Mouse (Mus musculus) left cerebral cortex, postnatal 36 days (tissue): ENCODE measurements around the gene Olfr522. TPM values are rescaled to one million over a fixed set of nuclear protein-coding genes. Genes with fewer than 3 reads are reported as not detected.
"Not testable (repeated sequence)": the region's sequence is repeated elsewhere in the genome, so short reads cannot be mapped to it uniquely, and the experiment has no call there.

ENCODE experiments used
- DNase-seq, 2 experiments: peaks; one replicate each; pipeline ENCODE4 v3.0.0; 2021 to 2022; ENCODE audit warnings: low spot score in 2 of 2, mixed read lengths in 1 of 2
- intact Hi-C: fragments of 180-260 bp; cut with DNase I; formaldehyde crosslinking; loops from one replicate; pipeline ENCODE4 v1.15.1; 2025
- total RNA-seq, 2 experiments: library from RNA; stranded (reverse); gene quantifications; 2 replicates each; pipeline ENCODE4 v1.2.3; 2021

The Olfr522 gene
- total RNA-seq, 2 experiments from 2014 or later, result not detected

DNA sequence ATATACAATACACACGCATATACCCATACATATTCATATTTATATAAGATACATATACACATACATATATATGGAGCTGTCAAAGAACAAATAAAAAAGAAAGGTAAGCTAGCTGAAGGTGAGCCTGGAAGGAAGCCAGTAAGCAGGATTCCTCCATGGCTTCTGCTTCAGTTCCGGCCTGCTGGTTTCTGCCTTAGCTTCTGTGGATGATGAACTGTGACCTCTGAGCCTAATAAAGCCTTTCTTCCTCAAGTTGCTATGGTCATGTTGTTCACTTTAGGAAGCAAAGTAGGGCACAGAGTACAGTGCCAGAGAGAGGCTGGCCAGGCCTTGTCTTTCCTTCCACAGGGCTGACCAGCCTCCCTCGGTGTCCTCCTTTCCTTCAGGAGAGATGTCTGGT is 6.3 kb upstream of the Olfr522 start:
- no peak for DNase-seq

DNA sequence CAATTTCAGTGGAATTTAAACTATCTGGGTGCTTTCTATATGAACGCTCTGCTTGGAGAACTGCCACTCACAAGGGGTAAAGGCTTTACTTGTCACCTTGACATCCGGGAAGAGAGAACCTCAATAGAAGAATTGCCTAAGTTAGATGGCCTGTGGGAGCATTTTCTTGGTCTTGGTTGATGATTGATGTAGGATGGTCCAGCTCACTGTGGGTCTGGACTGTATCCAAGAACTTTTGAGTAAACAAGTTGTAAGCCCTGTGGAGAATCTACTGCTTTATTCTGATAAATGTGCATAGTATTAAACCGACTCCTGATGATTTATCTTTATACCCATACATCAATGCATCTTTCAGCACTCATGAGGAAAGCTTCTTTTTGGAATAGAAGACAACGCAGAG is 4.8 kb upstream of the Olfr522 start:
- no peak for DNase-seq
- intact Hi-C loops, result no loop called here

More for the DNA sequence above, 6.3 kb upstream of the Olfr522 start:
- intact Hi-C loops, result no loop called here

DNA sequence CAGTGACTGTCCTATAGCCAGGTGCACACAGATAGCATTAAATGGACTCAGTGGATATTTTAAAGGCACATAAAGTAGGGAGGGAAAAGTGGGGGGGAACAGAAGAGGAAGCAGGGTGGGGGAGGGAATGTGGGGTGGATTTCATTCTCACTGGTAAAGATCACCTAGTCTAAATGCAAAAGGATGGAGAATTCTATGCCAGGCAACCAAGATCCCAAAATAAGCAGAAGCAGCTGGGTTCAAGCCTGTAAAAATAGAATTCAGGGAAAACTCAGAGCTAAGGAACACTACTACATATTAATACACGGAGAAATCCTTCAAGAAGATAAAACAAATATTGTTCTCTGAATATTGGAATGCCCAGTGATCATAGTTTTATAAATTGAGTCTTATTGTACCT is 3.4 kb upstream of the Olfr522 start:
- intact Hi-C loops, result no loop called here

DNA sequence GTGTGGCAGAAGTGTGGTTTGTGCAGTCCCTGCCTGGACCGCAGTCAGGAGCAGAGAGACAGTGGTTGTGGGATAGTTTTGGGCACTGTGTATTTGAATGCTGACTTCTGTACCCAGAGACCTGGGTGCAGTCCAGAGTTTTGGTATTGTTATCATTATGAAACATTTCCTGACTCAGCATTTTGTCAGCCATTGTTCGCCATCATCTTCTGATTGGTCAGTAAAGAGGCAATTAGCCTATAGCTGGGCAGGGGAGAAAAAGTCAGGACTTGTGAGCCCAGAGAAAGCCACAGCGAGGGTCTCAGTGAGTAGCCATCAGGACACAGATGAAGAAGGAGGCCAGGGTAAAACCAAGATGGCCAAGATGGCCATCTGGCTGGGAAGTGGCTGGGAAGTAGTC is 4.2 kb downstream of the Olfr522 start:
- DNase-seq, result no peak
- intact Hi-C loops, result no loop called here

More for the DNA sequence above, 3.4 kb upstream of the Olfr522 start:
- no peak for DNase-seq

DNA sequence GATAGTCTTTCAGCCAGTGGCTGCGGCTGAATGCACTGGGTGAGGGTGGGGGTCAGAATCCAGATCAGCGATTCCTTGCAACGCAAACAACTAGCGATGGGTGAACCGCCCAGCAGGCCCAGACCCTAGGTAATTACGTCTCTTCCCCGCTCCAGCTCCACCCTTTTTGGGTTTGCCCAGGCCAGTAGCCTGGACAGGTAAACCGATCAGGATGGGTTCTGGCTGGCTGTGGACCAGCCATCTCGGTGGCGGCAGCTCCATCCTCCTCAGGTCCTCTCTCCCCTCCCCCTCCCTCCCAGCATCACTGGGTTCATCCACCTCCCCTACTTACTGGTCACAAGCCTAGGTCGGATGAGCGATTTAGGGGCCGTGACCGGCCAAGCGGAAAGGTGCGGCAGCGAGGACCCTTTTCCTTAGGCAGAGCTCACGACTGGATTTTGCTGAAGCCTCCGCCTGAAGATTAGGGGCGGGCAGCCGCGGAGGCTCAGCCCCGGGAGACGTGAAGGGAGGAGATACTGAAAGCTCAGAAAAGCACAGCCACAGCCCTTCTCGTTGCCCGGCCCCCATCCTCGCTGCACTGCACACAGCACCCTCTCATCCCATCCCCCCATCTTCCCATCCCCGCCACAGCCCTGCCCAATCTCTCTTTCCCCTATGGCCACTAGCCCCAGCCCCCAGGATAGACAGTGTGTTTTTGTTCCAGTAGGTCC is 10.2 kb downstream of the Olfr522 start, which contains the start of gene Sprn:
Gene Sprn, minus strand, starts transcription at position 660 of the 710 bp plus-strand sequence.
- intact Hi-C loops, result loop anchor here (10.0 kb wide), 1 partner anchor 580 kb away; no protein-coding TSS in a partner anchor
- DNase-seq, result peak; percentile 80 to 84

DNA sequence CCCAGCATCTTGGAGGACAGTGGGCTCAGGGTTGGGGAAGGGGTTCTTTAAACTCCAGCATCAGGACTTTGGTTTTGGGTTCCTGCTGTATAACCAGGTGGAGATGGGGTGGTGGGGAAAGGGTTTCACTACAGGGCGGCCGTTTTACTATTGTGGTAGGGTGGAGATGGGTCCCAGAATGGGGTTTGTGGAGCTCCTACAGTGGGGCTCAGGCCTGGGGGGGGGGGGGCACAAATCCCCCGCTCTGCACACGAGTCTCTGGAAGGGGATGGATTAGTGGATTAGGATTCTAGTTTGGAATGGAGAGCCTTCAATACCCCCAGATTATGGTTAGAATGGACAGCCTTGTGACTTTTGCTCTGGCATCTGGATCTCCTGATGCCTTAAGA is 10.7 kb downstream of the Olfr522 start:
- intact Hi-C loops, result loop anchor here (2.0 to 10.0 kb wide), 2 partner anchors 581 to 675 kb away; no protein-coding TSS in a partner anchor

DNA sequence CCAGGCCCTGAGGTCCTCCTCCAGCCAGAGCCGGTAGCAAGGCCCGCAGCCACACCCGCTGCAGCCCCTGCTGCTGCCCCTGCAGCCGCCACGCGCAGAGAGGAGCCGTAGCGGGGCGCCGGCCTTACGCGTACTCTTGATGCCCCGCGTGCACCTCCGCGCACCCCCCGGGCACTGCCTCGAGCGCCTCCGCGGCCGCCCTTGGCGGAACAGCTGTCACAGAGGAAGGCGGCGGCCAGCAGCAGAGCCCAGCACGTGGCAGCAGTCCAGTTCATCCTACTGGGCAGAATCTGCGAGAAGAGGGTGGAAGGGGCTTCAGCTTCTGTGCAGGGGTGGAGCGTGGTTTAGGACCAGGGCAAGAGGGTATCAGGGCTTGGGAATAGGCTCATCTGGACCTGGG is 11.2 kb downstream of the Olfr522 start:
- DNase-seq, result peak; percentile 66 to 69
- intact Hi-C loops, result loop anchor here (2.0 to 10.0 kb wide), 2 partner anchors 581 to 675 kb away; no protein-coding TSS in a partner anchor

More for the DNA sequence above, 10.7 kb downstream of the Olfr522 start:
- no peak for DNase-seq

DNA sequence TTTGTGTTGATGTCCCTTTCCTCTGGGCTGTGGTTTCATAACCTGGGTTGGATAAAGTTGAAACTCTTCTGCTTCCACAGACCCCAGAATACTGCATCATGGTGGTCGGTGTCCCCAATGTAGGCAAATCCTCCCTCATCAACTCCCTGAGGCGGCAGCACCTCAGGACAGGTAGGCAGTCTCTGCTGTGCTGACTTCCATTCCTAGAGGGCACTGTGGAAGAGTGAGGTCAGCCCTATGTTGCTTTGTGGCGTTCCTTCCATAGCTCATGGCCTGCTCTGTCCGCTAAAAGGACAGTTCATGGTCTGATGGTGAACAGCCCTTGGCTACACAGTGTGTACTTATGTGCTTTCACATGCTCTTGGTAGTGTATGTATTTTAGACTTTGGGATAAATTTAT is 20.0 kb downstream of the Olfr522 start:
- DNase-seq, result no peak
- intact Hi-C loops, result no loop called here

DNA sequence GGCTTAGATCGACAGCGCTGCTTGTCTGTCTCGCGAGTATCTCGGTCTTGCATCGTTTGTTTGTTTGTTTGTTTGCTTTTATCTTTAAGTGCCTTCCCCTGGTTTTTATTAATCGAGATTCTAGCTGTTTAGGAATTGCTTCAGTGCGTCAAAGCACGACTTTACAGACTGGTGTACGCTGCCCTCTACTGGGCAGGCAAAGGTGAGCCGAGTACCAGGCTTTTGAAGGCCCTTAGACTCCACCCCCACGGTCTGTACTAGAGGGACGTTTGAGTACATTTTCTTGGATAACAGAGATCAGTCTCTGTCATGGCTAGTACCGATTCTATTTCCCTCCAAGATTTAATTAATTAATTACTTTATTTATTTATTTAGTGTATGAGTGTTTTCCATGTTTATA is 23.2 kb downstream of the Olfr522 start:
- intact Hi-C loops, result loop anchor here (2.0 kb wide), 1 partner anchor 63 kb away; no protein-coding TSS in a partner anchor
- DNase-seq, result peak in 1 of 2 experiments; percentile 40

DNA sequence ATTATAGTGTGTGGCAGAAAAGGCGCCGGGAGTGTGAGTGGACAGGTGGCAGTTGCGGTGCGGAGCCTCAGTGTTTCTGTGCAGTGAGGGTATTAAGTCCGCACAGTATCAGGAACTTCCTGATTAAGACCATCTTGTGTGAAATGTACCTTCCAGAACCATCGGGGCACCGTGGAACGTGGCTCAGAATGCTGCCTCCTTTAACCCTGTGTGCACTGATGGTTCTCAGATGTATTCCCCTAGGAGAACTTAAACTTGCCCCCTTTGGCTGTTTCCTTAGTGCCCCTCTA is 26.6 kb downstream of the Olfr522 start:
- no peak for DNase-seq
- intact Hi-C loops, result no loop called here

DNA sequence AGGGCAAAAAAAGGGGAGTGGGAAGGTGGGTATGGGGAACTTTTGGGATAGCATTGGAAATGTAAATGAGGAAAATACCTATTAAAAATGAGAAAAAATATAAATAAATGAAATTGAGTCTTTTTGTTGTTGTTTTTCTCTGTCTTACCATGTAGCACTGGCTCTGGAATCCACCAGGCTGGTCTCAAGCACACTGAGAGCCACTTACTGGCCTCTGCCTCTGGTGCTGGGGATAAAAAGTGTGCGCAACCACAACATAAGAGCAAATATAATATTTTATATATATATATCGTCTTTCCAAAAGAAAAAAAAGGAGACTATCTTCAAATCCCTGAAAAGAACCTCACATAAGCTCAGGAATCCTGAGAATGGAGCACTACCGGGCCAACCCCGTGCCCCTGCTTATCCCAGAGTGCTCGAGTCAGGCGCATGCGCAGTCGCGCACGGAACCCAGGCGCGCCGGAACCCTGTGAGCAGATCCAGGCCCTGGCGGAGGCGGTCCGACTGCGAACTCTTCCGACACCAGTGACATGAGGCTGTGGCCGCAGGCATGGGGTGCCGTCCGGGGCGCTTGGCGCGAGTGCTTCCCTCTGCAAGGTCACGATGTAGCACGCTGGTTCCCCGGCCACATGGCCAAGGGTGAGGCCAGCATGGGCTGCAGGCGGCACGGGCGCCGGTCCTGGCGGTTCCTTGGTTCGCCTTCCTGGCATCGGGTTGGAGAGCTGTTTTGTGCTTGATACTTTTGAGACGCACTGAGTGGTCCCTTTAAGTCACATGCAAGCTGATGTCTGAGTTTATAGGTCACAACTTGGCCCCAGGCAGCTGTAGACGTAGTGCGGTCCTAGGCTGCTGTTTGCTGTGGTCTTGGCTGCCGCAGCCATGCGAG is 27.2 kb downstream of the Olfr522 start, which contains the start of gene Mtg1:
Gene Mtg1, plus strand, starts transcription at position 430 of the 886 bp plus-strand sequence.
- peak; percentile 98 for DNase-seq
- intact Hi-C loops, result no loop called here

DNA sequence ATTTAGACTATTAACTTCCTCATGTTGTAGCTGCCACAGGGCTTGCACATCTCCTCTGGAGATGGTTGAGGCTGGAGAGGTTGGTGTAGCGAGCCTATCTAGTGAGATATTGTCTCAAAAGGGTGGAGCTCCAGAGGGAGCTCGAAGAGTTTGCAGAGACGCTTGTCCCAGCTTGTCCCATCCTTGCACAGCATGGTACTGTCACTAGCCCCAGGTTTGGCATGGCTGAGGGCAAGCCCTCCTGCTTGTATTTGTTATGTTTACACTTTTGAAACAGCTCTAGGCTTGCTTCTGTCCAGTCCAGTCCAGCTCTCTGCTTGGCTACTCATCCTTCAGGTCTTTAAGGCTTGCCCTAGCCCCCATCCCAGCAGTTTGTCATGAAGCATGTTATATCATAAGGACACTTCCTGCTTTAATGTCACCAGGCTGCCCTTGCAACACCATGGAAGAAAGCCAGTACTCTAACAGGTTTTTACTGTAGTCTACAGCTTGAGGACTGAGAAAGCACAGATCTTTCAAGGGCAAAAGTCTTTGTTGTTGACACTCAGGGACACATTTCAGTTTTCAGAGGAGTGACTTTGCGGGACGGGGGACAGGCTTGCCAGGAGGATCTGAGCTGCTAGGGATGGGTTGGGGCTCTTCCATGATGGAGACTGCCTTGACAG is 29.3 kb downstream of the Olfr522 start:
- DNase-seq, result no peak
- intact Hi-C loops, result no loop called here

DNA sequence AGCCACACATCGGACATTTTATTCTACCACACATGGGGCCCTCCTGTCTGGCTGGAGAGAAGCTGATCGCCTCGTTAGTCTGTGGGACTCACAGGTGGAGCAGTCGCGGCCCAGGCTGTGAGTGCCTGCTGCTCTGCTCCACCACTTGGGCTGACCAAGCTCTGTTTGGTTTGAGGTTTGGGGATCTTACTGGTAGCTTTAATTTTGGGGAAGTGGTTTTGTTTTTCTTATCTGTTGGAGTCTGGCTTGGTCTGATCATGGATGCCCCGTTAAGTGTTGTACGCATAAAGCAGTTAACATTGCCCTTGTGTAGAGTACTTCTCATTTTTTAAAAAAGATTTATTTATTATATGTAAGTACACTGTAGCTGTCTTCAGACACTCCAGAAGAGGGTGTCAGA is 30.5 kb downstream of the Olfr522 start:
- intact Hi-C loops, DNase-seq: not testable (repeated sequence)

DNA sequence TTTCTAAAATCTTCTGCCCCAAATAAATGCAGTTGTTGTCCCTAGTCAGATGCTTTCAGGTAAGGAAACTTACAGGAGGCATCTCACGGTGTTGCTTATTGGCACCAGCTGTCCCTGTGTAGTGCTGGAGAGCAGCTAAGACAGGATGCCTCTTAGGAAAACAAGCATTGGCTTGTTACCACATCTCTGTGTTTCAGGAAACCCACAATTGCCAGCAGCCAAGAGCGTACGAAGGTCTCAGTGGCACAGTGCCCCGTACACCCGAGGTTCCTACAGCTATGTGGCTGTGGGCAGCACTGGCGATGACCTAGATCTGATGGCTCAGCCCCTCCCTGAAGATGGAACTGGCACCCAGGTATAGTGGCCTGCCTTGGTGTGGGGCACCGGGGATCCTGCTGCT is 32.4 kb downstream of the Olfr522 start:
- intact Hi-C loops, DNase-seq: not testable (repeated sequence)

DNA sequence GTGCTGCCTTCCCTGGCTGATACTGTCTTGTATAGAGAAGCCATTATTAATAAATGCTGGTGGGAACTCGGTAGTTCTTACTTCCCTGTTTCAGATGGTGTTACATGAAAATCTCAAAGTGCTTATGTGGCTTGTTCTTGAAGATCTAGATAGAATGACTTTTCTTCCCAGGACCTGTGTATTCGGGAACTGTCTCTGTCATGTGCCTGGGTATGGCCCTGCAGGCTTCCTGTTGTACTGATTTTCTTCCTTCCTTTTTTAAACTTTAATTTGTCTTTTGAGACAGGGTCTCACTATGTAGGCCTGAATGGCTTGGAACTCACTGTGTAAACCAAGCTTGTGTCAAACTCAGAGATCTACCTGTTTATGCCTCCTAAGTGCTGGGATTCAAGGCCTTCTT is 36.7 kb downstream of the Olfr522 start:
- intact Hi-C loops, result no loop called here
- no peak for DNase-seq

DNA sequence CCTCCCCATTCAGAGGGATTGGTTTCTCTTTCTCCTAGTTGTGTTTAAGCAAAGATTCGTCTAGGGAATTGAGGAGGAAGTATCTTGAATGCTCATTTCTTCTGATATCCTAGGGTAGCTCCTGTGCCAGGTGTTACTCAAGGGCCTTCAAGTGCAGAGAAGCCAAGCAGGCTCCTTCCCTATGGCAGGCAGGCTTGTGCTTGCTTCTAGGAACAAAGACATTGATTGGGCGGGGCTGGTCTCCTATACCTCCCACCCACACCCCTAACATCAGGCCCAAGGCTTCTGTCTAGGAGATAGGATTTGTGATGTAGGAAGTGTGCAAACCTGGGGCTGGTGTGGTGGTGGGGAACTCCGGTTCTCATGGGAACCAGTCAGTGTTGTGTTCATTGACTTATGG is 37.6 kb downstream of the Olfr522 start:
- DNase-seq, result no peak
- intact Hi-C loops, result no loop called here

DNA sequence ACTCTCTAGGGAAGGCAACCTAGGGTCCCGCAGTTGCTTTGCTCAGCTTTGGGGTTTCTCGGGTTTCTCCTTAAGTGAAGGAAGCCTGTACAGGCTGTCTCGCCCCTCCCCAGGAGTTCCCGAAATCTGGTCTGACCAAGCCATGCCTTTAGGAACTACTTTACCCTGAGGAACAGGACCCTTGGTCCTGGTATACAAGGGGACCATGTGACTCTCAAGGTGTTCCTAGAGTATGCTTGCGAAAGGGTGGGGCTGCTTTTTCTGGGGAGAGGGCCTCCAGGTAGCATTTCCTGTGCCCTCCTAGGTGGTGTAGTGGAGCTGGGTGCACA is 38.6 kb downstream of the Olfr522 start:
- no peak for DNase-seq
- intact Hi-C loops, result no loop called here

DNA sequence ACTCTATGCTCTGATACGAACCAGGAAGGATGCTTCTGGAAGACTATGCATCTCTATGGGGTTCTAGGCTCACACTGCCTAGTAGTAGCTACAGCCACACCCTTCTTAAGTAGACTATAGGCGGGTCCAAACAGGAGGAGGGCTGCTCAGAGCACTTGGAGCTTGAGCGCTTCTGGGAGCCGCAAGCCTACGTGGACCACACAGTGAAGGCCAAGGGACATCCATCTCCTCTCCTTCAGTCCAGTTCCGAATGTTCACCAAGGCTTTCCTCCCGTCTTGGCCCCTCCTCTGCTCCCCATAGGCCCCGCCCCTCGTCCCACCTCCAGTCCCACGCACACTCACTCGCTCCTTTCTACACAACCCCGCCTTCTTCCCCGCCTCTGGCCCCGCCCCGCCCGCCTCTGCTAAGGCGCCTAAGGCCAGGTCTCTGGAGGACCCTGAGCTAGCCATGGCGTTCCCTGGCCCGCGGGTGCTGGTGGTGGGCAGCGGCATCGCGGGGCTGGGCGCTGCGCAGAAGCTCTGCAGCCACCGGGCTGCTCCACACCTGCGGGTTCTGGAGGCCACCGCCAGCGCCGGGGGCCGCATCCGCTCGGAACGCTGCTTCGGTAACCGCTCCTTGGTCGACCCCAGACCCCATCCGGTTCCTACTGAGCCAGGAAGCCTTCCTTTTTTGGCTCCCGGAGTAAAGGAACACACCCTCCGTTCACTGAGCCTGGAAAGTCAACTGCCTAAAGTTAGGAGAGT is 39.1 kb downstream of the Olfr522 start:
- DNase-seq, result peak; percentile 85
- intact Hi-C loops, result no loop called here

DNA sequence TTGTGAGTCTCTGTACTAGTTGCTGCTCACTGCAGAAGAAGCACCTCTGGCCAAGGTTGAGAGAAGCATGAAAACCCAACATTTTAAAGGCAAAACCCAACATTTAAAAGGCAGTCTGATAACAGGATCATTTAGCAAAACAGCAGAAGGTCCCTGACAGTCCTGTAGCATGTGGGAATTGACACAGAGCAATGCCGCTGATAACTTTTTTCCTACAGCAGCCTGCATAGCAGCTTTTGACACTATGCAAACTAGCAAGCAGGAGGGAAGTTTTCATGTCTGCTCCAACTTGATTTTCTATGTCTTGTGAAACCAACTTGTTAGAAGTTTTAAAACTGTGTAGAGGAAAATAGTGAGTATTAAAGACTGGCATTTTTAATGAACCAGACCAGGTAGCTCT is 40.2 kb downstream of the Olfr522 start:
- intact Hi-C loops, result no loop called here

DNA sequence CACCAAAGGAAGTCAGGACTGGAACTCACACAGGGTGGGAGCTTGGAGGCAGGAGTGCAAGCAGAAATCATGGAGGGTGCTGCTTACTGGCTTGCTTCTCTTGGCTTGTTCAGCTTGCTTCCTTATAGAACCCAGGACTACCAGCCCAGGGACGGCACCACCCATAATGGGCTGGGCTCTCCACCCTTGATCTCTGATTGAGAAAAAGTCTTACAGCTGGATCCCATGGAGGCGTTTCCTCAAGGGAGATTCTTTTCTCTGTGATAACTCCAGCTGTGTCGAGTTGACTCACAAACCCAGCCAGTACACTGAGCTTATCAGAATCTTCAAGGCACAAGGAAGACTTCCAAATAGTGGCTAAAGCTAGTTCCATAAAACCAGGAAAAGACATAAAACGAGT is 41.8 kb downstream of the Olfr522 start:
- intact Hi-C loops, result no loop called here
- DNase-seq, result no peak

More for the DNA sequence above, 40.2 kb downstream of the Olfr522 start:
- no peak for DNase-seq
